Mouse (Mus musculus) right cerebral cortex, postnatal 10 days (tissue): ENCODE data around the gene Izumo3.
"Not testable (repeated sequence)": the region's sequence is repeated elsewhere in the genome, so short reads cannot be mapped to it uniquely, and the experiment has no call there.

Source experiments
- DNase-seq, 2 experiments: peaks; one replicate each; pipeline ENCODE4 v3.0.0; 2021; ENCODE audit warnings: low spot score in 2 of 2

The Izumo3 gene

GRCm38 (mm10) chr4:92147134-92147533 is at the start of gene Izumo3:
TSS of gene Izumo3 (minus strand) at chr4:92147234.
- DNase-seq: no peak

DNA sequence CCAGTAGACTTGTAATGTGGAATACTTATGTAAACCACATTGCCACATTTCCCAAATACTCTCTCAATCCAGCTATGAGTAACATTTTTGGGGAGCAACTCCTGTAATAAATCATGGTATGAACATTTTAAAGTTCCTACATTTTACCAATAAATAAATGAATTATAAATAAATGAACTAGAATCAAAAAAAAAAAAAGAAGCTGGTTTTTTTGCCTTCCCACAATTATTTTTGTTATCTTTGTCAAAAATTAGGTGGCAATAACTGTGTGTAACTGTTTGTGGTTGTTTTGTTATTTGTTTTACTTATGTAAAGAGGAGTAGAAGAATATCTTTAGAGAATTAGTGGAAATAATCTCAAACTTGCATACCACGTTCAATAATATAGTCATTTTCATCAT is 44.6 kb upstream of the Izumo3 start, which contains the start of gene Gm12666:
Gene Gm12666, minus strand, starts transcription at position 101 of the 400 bp plus-strand sequence.
- not testable (repeated sequence) for DNase-seq

- no peak for DNase-seq
Measured at GRCm38 (mm10) chr4:92152646-92153045, 5.6 kb upstream of the Izumo3 start.

DNA sequence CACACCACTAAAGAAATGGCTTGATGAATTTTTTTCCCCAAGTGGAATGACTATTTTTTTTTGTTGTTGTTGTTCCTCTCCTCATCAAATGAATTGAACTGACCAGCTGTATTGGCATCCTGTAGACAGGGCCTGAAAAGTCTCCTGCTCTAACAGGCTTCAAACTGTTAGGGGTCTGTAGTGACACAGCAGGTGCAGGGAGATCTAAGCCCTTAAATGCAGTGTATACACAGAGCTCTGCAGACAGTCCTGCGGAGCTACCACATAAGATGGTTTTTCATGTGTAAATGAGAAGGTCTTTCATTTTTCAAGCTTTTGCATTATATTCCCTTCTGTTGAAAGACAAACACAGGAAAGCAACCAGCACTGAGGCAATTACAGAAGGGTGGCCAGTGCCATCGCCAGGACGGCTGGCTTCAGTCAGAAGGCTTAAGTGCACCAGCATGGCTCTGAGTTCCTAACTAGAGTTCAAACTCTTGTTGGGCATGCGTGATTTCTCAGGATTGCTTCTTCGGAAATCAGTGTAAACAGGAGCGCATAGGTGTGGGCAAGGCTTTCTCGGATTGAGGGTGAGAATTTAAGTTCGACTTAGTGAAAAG is 35.5 kb downstream of the Izumo3 start:
- no peak for DNase-seq

- DNase-seq: no peak
Measured at GRCm38 (mm10) chr4:92097386-92097785, 49.6 kb downstream of the Izumo3 start.

DNA sequence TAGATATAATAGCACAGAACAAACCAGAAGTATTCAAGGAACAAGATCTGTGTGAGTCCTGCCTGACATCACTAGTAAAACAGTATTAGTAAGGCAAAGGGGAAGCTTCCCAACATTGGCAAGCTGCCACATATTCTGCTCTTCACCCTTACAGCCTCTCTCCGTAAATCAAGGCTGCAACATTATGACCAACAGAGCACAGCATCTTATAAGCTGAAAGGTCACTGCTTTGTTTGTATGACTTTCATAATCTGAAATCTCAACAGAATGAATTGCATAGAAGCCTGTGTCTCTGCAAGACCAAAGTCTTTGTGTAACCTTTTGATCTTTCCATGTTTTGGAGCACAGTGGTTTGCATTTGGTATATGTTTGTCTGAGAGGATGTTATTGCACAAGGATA is 51.1 kb downstream of the Izumo3 start:
- DNase-seq: no peak
